Mouse (Mus musculus) MEL-GATA-1-ER (cell line): Measurements from ENCODE around the gene Zfp697.
"Not testable (repeated sequence)": the region's sequence is repeated elsewhere in the genome, so short reads cannot be mapped to it uniquely, and the experiment has no call there.

ENCODE experiments used
- DNase-seq: peaks from one replicate; pipeline ENCODE4 v3.0.0-alpha.2; 2012; ENCODE audit warnings: low read depth; ENCODE audit errors: extremely low read depth

Gene Zfp697

GRCm38 (mm10) chr3:98497401-98497800 is 115.1 kb downstream of the Zfp697 start:
- not testable (repeated sequence) for DNase-seq

GRCm38 (mm10) chr3:98507229-98507628 is 125.0 kb downstream of the Zfp697 start:
- not testable (repeated sequence) for DNase-seq

- not testable (repeated sequence) for DNase-seq
These were observed 128.2 kb downstream of the Zfp697 start, which contains the start of gene Hsd3b4 for GRCm38 (mm10) chr3:98510414-98510813. TSS of gene Hsd3b4 (minus strand) at chr3:98510514.

GRCm38 (mm10) chr3:98522779-98523178 is 140.5 kb downstream of the Zfp697 start:
- DNase-seq = not testable (repeated sequence)

- DNase-seq = not testable (repeated sequence)
These were observed 142.3 kb downstream of the Zfp697 start for GRCm38 (mm10) chr3:98524552-98524951.

- DNase-seq = not testable (repeated sequence)
These were observed 142.7 kb downstream of the Zfp697 start for GRCm38 (mm10) chr3:98524978-98525377.

GRCm38 (mm10) chr3:98547641-98548040 is 165.4 kb downstream of the Zfp697 start:
- not testable (repeated sequence) for DNase-seq

GRCm38 (mm10) chr3:98548495-98548894 is 166.2 kb downstream of the Zfp697 start:
- not testable (repeated sequence) for DNase-seq

GRCm38 (mm10) chr3:98550215-98550614 is 168.0 kb downstream of the Zfp697 start:
- not testable (repeated sequence) for DNase-seq

- not testable (repeated sequence) for DNase-seq
These were observed 168.6 kb downstream of the Zfp697 start for GRCm38 (mm10) chr3:98550832-98551231.

GRCm38 (mm10) chr3:98560711-98561110 is 178.4 kb downstream of the Zfp697 start:
- not testable (repeated sequence) for DNase-seq

- not testable (repeated sequence) for DNase-seq
These were observed 181.6 kb downstream of the Zfp697 start for GRCm38 (mm10) chr3:98563831-98564230.

GRCm38 (mm10) chr3:98564894-98565293 is 182.6 kb downstream of the Zfp697 start:
- not testable (repeated sequence) for DNase-seq

- DNase-seq = not testable (repeated sequence)
These were observed 185.5 kb downstream of the Zfp697 start for GRCm38 (mm10) chr3:98567717-98568116.

- DNase-seq = not testable (repeated sequence)
These were observed 198.8 kb downstream of the Zfp697 start for GRCm38 (mm10) chr3:98581024-98581423.

GRCm38 (mm10) chr3:98582202-98582601 is 199.9 kb downstream of the Zfp697 start:
- DNase-seq = not testable (repeated sequence)

- not testable (repeated sequence) for DNase-seq
These were observed 200.4 kb downstream of the Zfp697 start for GRCm38 (mm10) chr3:98582622-98583021.

- DNase-seq = no peak
These were observed 205.5 kb downstream of the Zfp697 start for GRCm38 (mm10) chr3:98587721-98588120.

GRCm38 (mm10) chr3:98588707-98589106 is 206.4 kb downstream of the Zfp697 start, which contains the start of gene Gm10681:
TSS of gene Gm10681 (minus strand) at chr3:98588807.
- DNase-seq = no peak

GRCm38 (mm10) chr3:98613540-98613939 is 231.3 kb downstream of the Zfp697 start:
- DNase-seq = not testable (repeated sequence)

- no peak for DNase-seq
These were observed 231.7 kb downstream of the Zfp697 start for GRCm38 (mm10) chr3:98613963-98614362.

- DNase-seq = not testable (repeated sequence)
These were observed 232.2 kb downstream of the Zfp697 start for GRCm38 (mm10) chr3:98614406-98614927.

GRCm38 (mm10) chr3:98616244-98616643 is 234.0 kb downstream of the Zfp697 start:
- DNase-seq = not testable (repeated sequence)
